Mouse (Mus musculus) hindbrain, embryonic 15.5 days (tissue): ENCODE measurements around the gene Ylpm1. TPM values are rescaled to one million over a fixed set of nuclear protein-coding genes. Genes with fewer than 3 reads are reported as not detected.

Experiments used
- ATAC-seq: fragments of 200-750 bp; cut with Nextera tagmentation; 2 replicates; pipeline ENCODE4 v1.8.0; 2017; ENCODE audit warnings: low read depth, moderate number of reproducible peaks, moderate TSS enrichment; ENCODE audit not compliant: low FRiP score
- H3K27ac ChIP-seq: fragments of 300-500 bp; sonication (generic); replicated peaks from 2 replicates; pipeline ENCODE4 v1.5.1; 2015; ENCODE audit warnings: mild to moderate bottlenecking, inconsistent platforms
- H3K27me3 ChIP-seq: fragments of 300-500 bp; sonication (generic); 2 replicates; pipeline ENCODE4 v1.6.1; 2015; ENCODE audit warnings: control low read depth, inconsistent platforms
- H3K36me3 ChIP-seq: fragments of 300-500 bp; sonication (generic); 2 replicates; pipeline ENCODE4 v1.6.1; 2015; ENCODE audit warnings: control low read depth, inconsistent platforms
- H3K4me1 ChIP-seq: fragments of 300-500 bp; sonication (generic); replicated peaks from 2 replicates; pipeline ENCODE4 v1.6.1; 2015; ENCODE audit warnings: control low read depth, inconsistent platforms
- H3K4me2 ChIP-seq: fragments of 300-500 bp; sonication (generic); 2 replicates; pipeline ENCODE4 v1.6.1; 2015; ENCODE audit warnings: moderate library complexity, mild to moderate bottlenecking, inconsistent platforms
- H3K4me3 ChIP-seq: fragments of 300-500 bp; sonication (generic); 2 replicates; pipeline ENCODE4 v1.5.1; 2015; ENCODE audit warnings: mild to moderate bottlenecking, inconsistent platforms
- H3K9ac ChIP-seq: fragments of 300-500 bp; sonication (generic); 2 replicates; pipeline ENCODE4 v1.6.1; 2015; ENCODE audit warnings: inconsistent platforms
- H3K9me3 ChIP-seq: fragments of 300-500 bp; sonication (generic); 2 replicates; pipeline ENCODE4 v1.6.1; 2016; ENCODE audit warnings: control low read depth, inconsistent platforms
- WGBS: fragments of 180-500 bp; shearing (Covaris S2); methylation state at CpG from one replicate; pipeline ENCODE4 v1.1.7; 2015; 5-methylcytosine and 5-hydroxymethylcytosine counted together
- polyA plus RNA-seq: library from polyadenylated mRNA; unstranded; fragments of >200 nt; fragmentation: Nextera tagmentation; extraction: Ambion mirVana; gene quantifications from 2 replicates; pipeline ENCODE4 v1.2.1, GENCODE M21; 2015

Ylpm1 gene
- polyA plus RNA-seq, 1 experiment from 2014 or later: 32.2 TPM

DNA sequence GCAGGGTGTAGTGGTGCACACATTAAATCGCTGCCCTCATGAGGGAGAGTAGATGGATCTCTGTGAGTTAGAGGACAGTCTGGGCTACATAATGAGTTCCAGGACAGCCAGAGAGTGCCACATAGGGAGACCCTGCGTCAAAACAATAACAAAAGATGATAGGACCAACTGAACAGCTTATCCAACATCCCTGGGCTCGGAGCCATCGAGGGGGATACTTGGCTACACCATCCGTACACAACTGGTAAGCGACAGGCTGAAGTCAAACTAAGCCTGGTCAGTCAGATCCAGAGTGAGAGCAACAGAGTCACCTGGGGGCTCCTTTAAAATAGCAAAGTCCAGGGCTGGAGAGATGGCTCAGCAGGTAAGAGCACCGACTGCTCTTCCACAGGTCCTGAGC lies 99.7 kb downstream of the Ylpm1 start:
- 81% methylated on average over 7 of the region's 7 CpGs for WGBS
- Histone ChIP-seq H3K4me3 (no peak overlapping the region), H3K36me3 (no peaks in the 10 kb centered on the region), H3K4me2 (no peak overlapping the region), H3K4me1 (peaks cover 6% of the 10 kb centered on the region; the same call in 1 of the 2 replicates), H3K9me3 (no peaks in the 10 kb centered on the region), H3K27ac (no peak overlapping the region), H3K9ac (no peak overlapping the region), H3K27me3 (no peaks in the 10 kb centered on the region)
- no peak for ATAC-seq

DNA sequence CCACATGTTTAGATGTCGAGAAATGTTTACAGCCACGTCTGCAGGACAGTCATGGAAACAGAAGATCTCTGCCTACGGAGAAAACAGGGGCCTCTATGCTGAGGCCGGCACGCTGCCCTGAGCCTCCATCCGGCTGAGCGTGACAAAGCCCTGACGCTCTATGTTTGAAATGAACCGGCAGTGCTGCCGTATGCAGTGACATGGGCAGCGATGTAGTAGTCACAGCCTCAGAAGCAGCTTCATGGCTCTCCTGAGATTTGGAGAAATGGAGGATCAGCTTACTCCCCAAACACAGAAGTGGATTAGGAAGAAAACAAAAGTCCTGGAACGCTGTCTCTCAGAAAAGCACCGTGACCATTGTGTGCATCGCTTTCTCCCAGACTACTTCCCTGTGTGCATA lies 104.9 kb downstream of the Ylpm1 start:
- Histone ChIP-seq H3K36me3 (no peaks in the 10 kb centered on the region), H3K9ac (no peak overlapping the region), H3K27me3 (no peaks in the 10 kb centered on the region), H3K4me1 (peaks cover 4% of the 10 kb centered on the region; the same call in 1 of the 2 replicates), H3K4me2 (no peak overlapping the region), H3K27ac (no peak overlapping the region), H3K4me3 (no peak overlapping the region), H3K9me3 (no peaks in the 10 kb centered on the region)
- 0 out of 2 replicates have a peak, but pooled peaks have one; percentile 30 for ATAC-seq
- WGBS: 50% methylated on average over 14 of the region's 14 CpGs

DNA sequence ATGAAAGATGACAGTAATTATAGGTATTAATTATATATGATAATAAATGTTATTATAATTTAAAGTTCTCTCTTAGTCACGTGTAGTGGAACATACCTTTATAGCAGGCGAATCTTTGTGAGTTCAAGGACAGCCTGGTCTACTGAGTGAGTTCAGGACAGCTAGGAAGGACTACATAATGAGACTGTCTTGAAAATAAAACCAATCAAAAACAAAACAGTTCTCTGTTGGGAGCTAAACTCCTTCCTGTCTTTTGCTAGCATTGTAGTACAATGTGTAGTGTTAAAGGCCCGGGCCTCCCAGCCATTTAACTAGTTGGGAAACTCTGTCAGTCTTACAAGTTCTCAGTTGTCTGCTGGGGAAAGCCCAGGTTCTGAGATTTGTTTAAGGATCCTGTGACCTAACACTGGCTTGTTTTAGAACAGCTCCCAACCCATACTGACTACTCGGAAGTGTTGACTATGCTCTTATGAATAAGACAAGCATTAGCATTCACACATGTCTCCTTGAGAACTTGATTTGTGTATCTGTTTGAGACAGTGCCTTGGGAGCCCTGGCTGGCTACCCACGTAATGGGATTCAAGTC lies 105.5 kb downstream of the Ylpm1 start:
- WGBS: 83% methylated on average over 5 of the region's 5 CpGs
- Histone ChIP-seq H3K27ac (no peak overlapping the region), H3K27me3 (no peaks in the 10 kb centered on the region), H3K9me3 (no peaks in the 10 kb centered on the region), H3K4me1 (peaks cover 4% of the 10 kb centered on the region; the same call in 1 of the 2 replicates), H3K9ac (no peak overlapping the region), H3K4me2 (no peak overlapping the region), H3K36me3 (no peaks in the 10 kb centered on the region), H3K4me3 (no peak overlapping the region)
- no peak for ATAC-seq

DNA sequence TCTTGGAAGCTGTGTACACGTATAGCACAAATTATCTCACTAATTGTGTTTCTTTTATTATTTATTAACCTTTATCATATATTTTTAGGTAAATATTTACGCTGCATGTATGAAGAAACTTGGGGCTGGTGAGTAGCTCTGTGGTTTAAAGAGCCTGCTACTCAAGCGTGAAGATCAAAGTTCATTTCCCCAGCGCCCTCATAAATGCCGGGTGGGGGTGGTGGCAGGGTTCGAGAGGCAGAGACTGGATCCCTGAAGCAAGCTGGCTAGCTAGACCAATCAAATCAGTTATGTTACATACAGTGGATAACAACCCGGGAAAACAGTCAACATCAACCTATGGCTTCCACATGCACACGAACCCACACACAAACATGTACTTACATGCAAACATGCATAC lies 107.0 kb downstream of the Ylpm1 start:
- Histone ChIP-seq H3K9ac (no peak overlapping the region), H3K4me1 (peaks cover 4% of the 10 kb centered on the region; the same call in 1 of the 2 replicates), H3K9me3 (no peaks in the 10 kb centered on the region), H3K36me3 (no peaks in the 10 kb centered on the region), H3K4me2 (no peak overlapping the region), H3K4me3 (no peak overlapping the region), H3K27me3 (no peaks in the 10 kb centered on the region), H3K27ac (no peak overlapping the region)
- no peak for ATAC-seq
- 79% methylated on average over 8 of the region's 8 CpGs for WGBS

DNA sequence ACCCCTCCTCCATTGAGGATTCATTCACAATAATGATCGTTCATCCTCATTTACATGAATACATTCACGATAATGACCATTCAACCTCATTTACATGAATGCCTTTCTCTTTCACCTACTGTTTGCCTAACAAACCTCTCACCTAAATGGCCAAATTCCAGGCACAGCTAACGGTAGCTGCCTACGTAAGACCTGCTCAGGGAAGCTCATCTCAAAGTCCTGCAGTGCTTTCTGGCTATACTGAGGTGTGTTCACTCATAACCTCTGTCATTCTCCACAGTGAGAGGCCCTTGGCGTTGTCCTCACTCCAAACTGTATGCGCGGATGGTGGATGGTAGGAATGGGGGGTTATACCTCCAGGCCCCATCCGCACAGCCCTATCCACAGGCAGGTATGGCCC lies 108.7 kb downstream of the Ylpm1 start:
- Histone ChIP-seq H3K4me1 (peaks cover 5% of the 10 kb centered on the region), H3K9me3 (no peaks in the 10 kb centered on the region), H3K4me2 (no peak overlapping the region), H3K9ac (no peak overlapping the region), H3K27ac (no peak overlapping the region), H3K4me3 (no peak overlapping the region), H3K27me3 (no peaks in the 10 kb centered on the region), H3K36me3 (no peaks in the 10 kb centered on the region)
- WGBS: 81% methylated on average over 8 of the region's 8 CpGs
- no peak for ATAC-seq

DNA sequence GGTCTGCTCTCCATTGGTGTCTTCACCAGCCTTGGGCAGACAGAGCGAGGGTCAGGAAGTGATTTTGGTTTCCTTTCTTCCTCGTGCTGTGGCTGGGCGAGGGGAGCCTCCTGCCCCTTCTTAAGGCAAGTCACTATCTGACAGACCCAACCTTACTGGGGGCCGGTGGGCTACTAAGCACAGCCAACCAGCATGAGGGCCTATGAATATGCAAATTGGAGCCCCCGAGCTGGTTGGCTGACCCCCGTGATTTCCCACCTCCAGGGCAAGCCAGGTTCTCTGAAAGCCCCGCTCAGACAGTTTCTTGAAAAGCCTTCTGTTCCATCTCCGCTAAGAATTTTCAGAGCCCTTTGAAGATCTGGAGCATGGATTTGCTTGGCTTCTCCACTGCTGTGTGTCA lies 110.2 kb downstream of the Ylpm1 start:
- H3K4me2 ChIP-seq: peak overlapping the region; percentile 26; the same call in 1 of the 2 replicates

DNA sequence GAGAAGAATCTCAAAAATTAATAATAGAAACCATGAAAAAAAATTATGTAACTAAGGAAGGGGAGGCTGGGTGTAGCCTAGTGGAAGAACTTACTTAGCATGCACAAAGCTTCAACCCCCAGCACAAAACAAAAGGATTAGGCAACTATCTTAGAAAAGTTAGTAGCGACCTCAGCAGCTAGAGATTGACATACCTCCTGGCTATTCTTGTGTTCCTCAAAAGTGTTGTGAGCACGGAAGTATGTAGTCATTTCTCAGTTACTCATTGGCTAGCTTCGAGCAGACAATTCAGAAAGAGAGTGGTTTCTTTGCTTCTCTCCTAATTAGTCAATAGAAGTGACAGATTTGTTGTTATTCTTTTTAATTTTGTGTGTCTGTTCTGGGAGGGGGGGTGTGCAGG lies 112.5 kb downstream of the Ylpm1 start:
- no peak overlapping the region for H3K4me2 ChIP-seq
- H3K9ac ChIP-seq: no peak overlapping the region
- no peak overlapping the region for H3K27ac ChIP-seq
- 61% methylated on average over 3 of the region's 3 CpGs for WGBS
- peaks cover 28% of the 10 kb centered on the region for H3K4me1 ChIP-seq
- H3K27me3 ChIP-seq: no peaks in the 10 kb centered on the region
- no peaks in the 10 kb centered on the region for H3K36me3 ChIP-seq
- H3K9me3 ChIP-seq: no peaks in the 10 kb centered on the region
- ATAC-seq: no peak
- no peak overlapping the region for H3K4me3 ChIP-seq

More for the DNA sequence above, 110.2 kb downstream of the Ylpm1 start:
- Histone ChIP-seq H3K9me3 (no peaks in the 10 kb centered on the region), H3K27ac (no peak overlapping the region), H3K27me3 (no peaks in the 10 kb centered on the region), H3K4me1 (peaks cover 5% of the 10 kb centered on the region), H3K4me3 (no peak overlapping the region), H3K36me3 (no peaks in the 10 kb centered on the region), H3K9ac (no peak overlapping the region)
- 5% methylated on average over 8 of the region's 8 CpGs for WGBS
- no peak for ATAC-seq

DNA sequence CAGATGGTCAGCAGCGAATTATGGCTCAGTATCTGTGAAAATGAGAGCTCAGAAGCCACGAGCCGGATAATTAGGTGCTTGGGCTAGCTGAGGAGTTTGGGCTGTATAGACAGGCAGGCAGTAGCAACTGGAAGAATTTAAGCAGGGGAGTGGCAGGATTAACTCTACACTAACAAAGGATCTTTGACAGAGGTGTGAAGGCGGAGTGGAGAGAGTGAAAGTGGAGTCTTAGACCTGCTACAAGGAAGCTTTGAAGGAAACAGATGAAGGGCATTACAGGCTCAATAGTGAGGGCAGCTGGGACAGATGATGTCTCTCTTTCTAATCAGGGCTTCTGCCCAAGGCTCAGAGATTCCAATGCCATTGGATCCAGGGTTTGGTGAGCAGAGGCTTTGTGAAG lies 113.3 kb downstream of the Ylpm1 start:
- no peak overlapping the region for H3K27ac ChIP-seq
- no peaks in the 10 kb centered on the region for H3K27me3 ChIP-seq
- WGBS: 72% methylated on average over 4 of the region's 4 CpGs
- H3K4me1 ChIP-seq: peaks cover 29% of the 10 kb centered on the region
- no peak overlapping the region for H3K4me3 ChIP-seq
- H3K9ac ChIP-seq: no peak overlapping the region
- ATAC-seq: no peak
- no peaks in the 10 kb centered on the region for H3K36me3 ChIP-seq
- H3K9me3 ChIP-seq: no peaks in the 10 kb centered on the region
- H3K4me2 ChIP-seq: peak overlapping the region; percentile 72; the same call in 1 of the 2 replicates

DNA sequence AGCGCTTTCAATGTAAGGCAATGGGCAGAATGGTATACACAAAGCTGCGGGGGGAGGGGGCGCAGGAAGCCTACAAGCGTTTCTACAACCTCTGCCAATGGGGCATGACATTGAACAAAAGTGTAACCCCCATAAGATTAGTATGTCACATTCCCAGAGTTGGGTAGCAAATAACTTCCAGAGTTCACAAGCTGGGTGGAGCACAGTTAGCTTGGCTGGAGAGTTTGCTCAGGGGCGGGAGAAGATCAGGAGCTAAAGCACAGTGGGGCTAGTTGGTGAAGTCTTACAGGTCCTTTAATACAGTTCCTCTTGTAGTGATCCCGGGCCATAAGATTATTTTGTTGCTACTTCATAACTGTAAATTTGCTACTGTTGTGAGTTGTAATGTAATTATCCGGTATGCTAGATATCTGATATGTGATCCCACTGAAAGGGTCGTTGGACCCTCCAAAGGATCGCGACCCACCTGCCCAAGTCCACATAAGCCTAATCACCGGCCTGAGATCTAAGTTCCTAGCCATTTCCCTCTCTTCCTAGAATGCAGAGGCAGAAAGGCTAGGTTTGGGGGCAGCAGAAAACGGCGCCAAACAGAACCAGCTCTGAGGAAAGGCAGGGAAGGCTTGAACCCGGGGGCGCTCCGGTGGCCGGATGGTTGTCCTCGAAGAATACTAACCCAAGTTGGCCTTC lies 114.0 kb downstream of the Ylpm1 start:
- H3K27ac ChIP-seq: peak overlapping the region; percentile 86
- no peaks in the 10 kb centered on the region for H3K9me3 ChIP-seq
- H3K36me3 ChIP-seq: peaks cover 3% of the 10 kb centered on the region; the same call in 1 of the 2 replicates
- peak; percentile 28; the same call in 1 of the 2 replicates for ATAC-seq
- H3K4me2 ChIP-seq: peak overlapping the region; percentile 72
- peak overlapping the region; percentile 93 for H3K9ac ChIP-seq
- 17% methylated on average over 18 of the region's 18 CpGs for WGBS
- no peaks in the 10 kb centered on the region for H3K27me3 ChIP-seq
- H3K4me3 ChIP-seq: peak overlapping the region; percentile 89
- peaks cover 29% of the 10 kb centered on the region for H3K4me1 ChIP-seq

DNA sequence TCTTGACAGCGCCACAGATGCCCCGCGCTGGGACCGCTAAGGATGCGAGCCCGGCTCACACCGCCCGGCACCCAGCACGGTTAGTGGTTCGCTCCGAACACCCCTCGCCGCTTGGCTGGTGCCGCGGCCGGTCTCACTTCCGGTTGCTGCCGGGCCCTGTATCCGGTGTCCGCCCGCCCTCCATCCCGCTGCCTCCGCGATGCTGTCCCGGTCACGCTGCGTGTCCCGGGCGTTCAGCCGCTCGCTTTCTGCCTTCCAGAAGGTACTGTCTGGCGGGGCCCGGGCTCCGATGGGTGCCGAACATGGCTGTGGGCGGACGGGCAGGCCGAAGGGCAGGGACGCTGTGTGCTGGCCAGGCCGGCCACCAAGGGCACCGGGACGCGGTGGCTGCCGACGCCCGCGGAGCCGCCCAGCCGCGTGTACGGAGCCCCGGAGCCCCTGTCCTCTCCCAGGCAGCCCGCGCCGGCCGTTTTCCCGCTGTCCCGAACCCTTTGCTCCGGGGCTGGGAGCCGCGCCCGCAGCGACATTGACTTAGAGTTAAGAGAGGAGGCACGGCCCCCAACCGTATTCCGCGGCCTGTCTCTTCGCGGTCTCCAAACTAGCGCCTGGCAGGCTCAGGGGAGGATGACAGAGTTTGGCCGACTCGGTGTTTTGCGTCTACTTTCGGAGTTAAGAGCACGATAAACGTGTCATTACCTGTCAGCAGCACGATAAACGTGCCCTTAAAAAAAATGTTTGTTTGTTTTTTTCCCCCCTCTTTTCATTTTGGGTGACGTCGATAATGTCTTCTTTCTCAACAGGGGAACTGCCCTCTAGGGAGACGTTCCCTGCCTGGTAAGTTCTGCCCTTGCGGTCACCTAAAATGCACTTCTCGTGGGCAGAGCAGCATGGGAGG lies 114.8 kb downstream of the Ylpm1 start, which contains the start of the genes Prox2 and Dlst:
Prox2 (minus strand) TSS at position 62 of the 895 bp plus-strand sequence.
Dlst (plus strand) TSS at position 136 of the 895 bp plus-strand sequence.
- peak; percentile 97 for ATAC-seq
- no peaks in the 10 kb centered on the region for H3K9me3 ChIP-seq
- WGBS: under 1% methylated on average over 76 of the region's 83 CpGs

DNA sequence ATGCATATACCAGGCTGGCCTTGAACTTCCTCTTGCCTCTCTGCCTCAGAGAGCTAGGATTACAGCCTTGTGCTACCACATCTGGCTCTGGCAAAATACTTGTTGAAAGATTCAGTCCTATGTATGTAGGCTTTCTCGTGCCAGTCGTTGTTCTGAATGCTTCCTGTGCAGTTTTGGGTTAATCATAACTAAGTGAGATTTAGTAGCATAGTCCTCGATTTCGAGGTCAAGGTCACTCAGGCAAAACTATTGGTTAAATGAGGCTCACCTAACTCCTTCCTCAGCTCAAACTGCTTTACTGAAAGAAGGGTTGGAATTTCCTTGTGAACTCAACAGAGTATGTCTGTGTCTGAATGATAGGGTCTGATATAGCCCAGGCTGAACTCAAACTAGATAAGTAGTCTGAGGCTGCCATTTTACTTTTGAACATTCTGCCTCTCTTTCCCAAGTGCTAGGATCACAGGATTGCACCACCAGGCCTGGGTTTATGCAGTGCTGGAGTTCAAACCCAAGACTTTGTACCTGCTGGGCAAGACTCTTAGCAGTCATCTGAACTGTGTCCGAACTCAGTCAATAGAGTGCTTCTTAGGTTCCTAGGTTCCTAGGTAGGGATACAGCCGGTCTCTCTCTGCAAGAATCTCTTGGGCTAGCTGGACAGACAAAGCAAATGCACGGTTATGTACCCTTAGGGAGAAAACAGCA lies 116.6 kb downstream of the Ylpm1 start:
- H3K4me3 ChIP-seq: no peak overlapping the region
- H3K4me2 ChIP-seq: peak overlapping the region; percentile 72

More for the DNA sequence above, 114.8 kb downstream of the Ylpm1 start, which contains the start of the genes Prox2 and Dlst:
- Histone ChIP-seq H3K9ac (peak within 1 kb of the TSS; percentile 93), H3K27ac (peak within 1 kb of the TSS; percentile 86), H3K36me3 (peaks cover 6% of the 10 kb centered on the region; the same call in 1 of the 2 replicates), H3K4me3 (peak within 1 kb of the TSS; percentile 89), H3K27me3 (no peaks in the 10 kb centered on the region), H3K4me2 (peak within 1 kb of the TSS; percentile 72), H3K4me1 (peaks cover 29% of the 10 kb centered on the region)

More for the DNA sequence above, 116.6 kb downstream of the Ylpm1 start:
- Histone ChIP-seq H3K9me3 (no peaks in the 10 kb centered on the region), H3K27me3 (no peaks in the 10 kb centered on the region), H3K27ac (no peak overlapping the region), H3K36me3 (peaks cover 7% of the 10 kb centered on the region; the same call in 1 of the 2 replicates), H3K9ac (no peak overlapping the region), H3K4me1 (peaks cover 29% of the 10 kb centered on the region)
- WGBS: 90% methylated on average over 7 of the region's 7 CpGs
- no peak for ATAC-seq
